Mouse (Mus musculus) forebrain, embryonic 13.5 days (tissue): Measurements from ENCODE around the gene Ptprn2. TPM values are rescaled to one million over a fixed set of nuclear protein-coding genes. Genes with fewer than 3 reads are reported as not detected.

ENCODE experiments used
- ATAC-seq: fragments of 200-750 bp; cut with Nextera tagmentation; 2 replicates; pipeline ENCODE4 v1.8.0; 2017
- H3K27ac ChIP-seq: fragments of 300-500 bp; sonication (generic); 2 replicates; pipeline ENCODE4 v1.5.1; 2015; ENCODE audit warnings: inconsistent platforms, mild to moderate bottlenecking, moderate library complexity
- H3K27me3 ChIP-seq: fragments of 300-500 bp; sonication (generic); 2 replicates; pipeline ENCODE4 v1.6.1; 2015; ENCODE audit warnings: mild to moderate bottlenecking, inconsistent platforms
- H3K36me3 ChIP-seq: fragments of 300-500 bp; sonication (generic); 2 replicates; pipeline ENCODE4 v1.6.1; 2015; ENCODE audit warnings: mild to moderate bottlenecking, inconsistent platforms; ENCODE audit not compliant: poor library complexity, severe bottlenecking
- H3K4me1 ChIP-seq: fragments of 300-500 bp; sonication (generic); 2 replicates; pipeline ENCODE4 v1.6.1; 2015; ENCODE audit warnings: inconsistent platforms
- H3K4me2 ChIP-seq: fragments of 300-500 bp; sonication (generic); 2 replicates; pipeline ENCODE4 v1.6.1; 2015; ENCODE audit warnings: inconsistent platforms, mild to moderate bottlenecking, moderate library complexity
- H3K4me3 ChIP-seq: fragments of 300-500 bp; sonication (generic); 2 replicates; pipeline ENCODE4 v1.5.1; 2015; ENCODE audit warnings: mild to moderate bottlenecking, inconsistent platforms
- H3K9ac ChIP-seq: fragments of 300-500 bp; sonication (generic); 2 replicates; pipeline ENCODE4 v1.6.1; 2015; ENCODE audit warnings: mild to moderate bottlenecking, inconsistent platforms
- H3K9me3 ChIP-seq: fragments of 300-500 bp; sonication (generic); replicated peaks from 2 replicates; pipeline ENCODE4 v1.6.1; 2016; ENCODE audit warnings: inconsistent platforms
- WGBS: fragments of 180-500 bp; shearing (Covaris S2); methylation state at CpG from one replicate; pipeline ENCODE4 v1.1.7; 2015; 5-methylcytosine and 5-hydroxymethylcytosine counted together
- polyA plus RNA-seq: library from polyadenylated mRNA; unstranded; fragments of >200 nt; fragmentation: Nextera tagmentation; extraction: Ambion mirVana; gene quantifications from 2 replicates; pipeline ENCODE4 v1.2.1, GENCODE M21; 2015

Ptprn2 gene
- polyA plus RNA-seq, 1 experiment from 2014 or later, result 6.6 TPM

GRCm38 (mm10) chr12:117175072-117175681, 689.7 kb downstream of the Ptprn2 start:
- peaks cover 82% of the 10 kb centered on the region for H3K4me1 ChIP-seq
- H3K4me3 ChIP-seq, result no peak overlapping the region
- ATAC-seq, result no peak
- H3K4me2 ChIP-seq, result peak overlapping the region; percentile 12
- H3K9ac ChIP-seq, result peak overlapping the region; percentile 52; the same call in 1 of the 2 replicates
- H3K27ac ChIP-seq, result peak overlapping the region; percentile 93
- peaks cover 38% of the 10 kb centered on the region for H3K27me3 ChIP-seq
- H3K9me3 ChIP-seq, result no peaks in the 10 kb centered on the region
- peaks cover 6% of the 10 kb centered on the region; the same call in 1 of the 2 replicates for H3K36me3 ChIP-seq
- 61% methylated on average over 15 of the region's 15 CpGs for WGBS

GRCm38 (mm10) chr12:117176259-117176823, 690.8 kb downstream of the Ptprn2 start:
- H3K4me3 ChIP-seq, result no peak overlapping the region
- 4% methylated on average over 13 of the region's 13 CpGs for WGBS
- H3K27me3 ChIP-seq, result peaks cover 33% of the 10 kb centered on the region
- peak overlapping the region; percentile 33 for H3K4me2 ChIP-seq
- ATAC-seq, result peak; percentile 29; the same call in 1 of the 2 replicates
- 0 out of 2 replicates have a peak, but pooled peaks cover 4% of the 10 kb centered on the region for H3K36me3 ChIP-seq
- H3K4me1 ChIP-seq, result peaks cover 78% of the 10 kb centered on the region
- H3K27ac ChIP-seq, result peak overlapping the region; percentile 93
- peak overlapping the region; percentile 28; the same call in 1 of the 2 replicates for H3K9ac ChIP-seq
- H3K9me3 ChIP-seq, result no peaks in the 10 kb centered on the region

GRCm38 (mm10) chr12:117187167-117187566, 701.6 kb downstream of the Ptprn2 start:
- H3K4me1 ChIP-seq, result peaks cover 7% of the 10 kb centered on the region; the same call in 1 of the 2 replicates
- H3K27ac ChIP-seq, result no peak overlapping the region
- H3K9ac ChIP-seq, result no peak overlapping the region
- H3K36me3 ChIP-seq, result peaks cover 73% of the 10 kb centered on the region
- no peak overlapping the region for H3K4me3 ChIP-seq
- H3K9me3 ChIP-seq, result peaks cover 7% of the 10 kb centered on the region; the same call in 1 of the 2 replicates
- no peaks in the 10 kb centered on the region for H3K27me3 ChIP-seq
- no peak overlapping the region for H3K4me2 ChIP-seq
- 64% methylated on average over 3 of the region's 3 CpGs for WGBS
- ATAC-seq, result no peak

- Histone ChIP-seq H3K27ac (peak overlapping the region; percentile 35), H3K9me3 (peaks cover 2% of the 10 kb centered on the region; the same call in 1 of the 2 replicates), H3K4me2 (no peak overlapping the region), H3K9ac (peak overlapping the region; percentile 9; the same call in 1 of the 2 replicates), H3K36me3 (peaks cover 48% of the 10 kb centered on the region), H3K27me3 (0 out of 2 replicates have a peak, but pooled peaks cover 3% of the 10 kb centered on the region), H3K4me1 (peaks cover 36% of the 10 kb centered on the region), H3K4me3 (no peak overlapping the region)
- no peak for ATAC-seq
- 83% methylated on average over 4 of the region's 4 CpGs for WGBS
These were observed 706.5 kb downstream of the Ptprn2 start for GRCm38 (mm10) chr12:117192001-117192400.

GRCm38 (mm10) chr12:117196721-117197425, 711.4 kb downstream of the Ptprn2 start:
- peaks cover 79% of the 10 kb centered on the region for H3K4me1 ChIP-seq
- H3K36me3 ChIP-seq, result peaks cover 17% of the 10 kb centered on the region; the same call in 1 of the 2 replicates
- ATAC-seq, result peak; percentile 90
- peak overlapping the region; percentile 9; the same call in 1 of the 2 replicates for H3K4me3 ChIP-seq
- H3K4me2 ChIP-seq, result peak overlapping the region; percentile 42
- no peaks in the 10 kb centered on the region for H3K9me3 ChIP-seq
- H3K27me3 ChIP-seq, result peaks cover 3% of the 10 kb centered on the region
- WGBS, result under 1% methylated on average over 12 of the region's 12 CpGs
- H3K27ac ChIP-seq, result peak overlapping the region; percentile 87
- peak overlapping the region; percentile 58; the same call in 1 of the 2 replicates for H3K9ac ChIP-seq

- Histone ChIP-seq H3K27ac (peak overlapping the region; percentile 87; the same call in 1 of the 2 replicates), H3K4me3 (no peak overlapping the region), H3K36me3 (peaks cover 10% of the 10 kb centered on the region; the same call in 1 of the 2 replicates), H3K27me3 (peaks cover 5% of the 10 kb centered on the region), H3K9ac (no peak overlapping the region), H3K4me2 (no peak overlapping the region), H3K4me1 (peaks cover 85% of the 10 kb centered on the region), H3K9me3 (no peaks in the 10 kb centered on the region)
- 10% methylated on average over 8 of the region's 8 CpGs for WGBS
- no peak for ATAC-seq
These were observed 712.6 kb downstream of the Ptprn2 start for GRCm38 (mm10) chr12:117198093-117198492.

GRCm38 (mm10) chr12:117200117-117200516, 714.6 kb downstream of the Ptprn2 start:
- Histone ChIP-seq H3K9me3 (no peaks in the 10 kb centered on the region), H3K4me1 (peaks cover 94% of the 10 kb centered on the region), H3K36me3 (no peaks in the 10 kb centered on the region), H3K4me2 (no peak overlapping the region), H3K9ac (no peak overlapping the region), H3K4me3 (no peak overlapping the region), H3K27ac (peak overlapping the region; percentile 3; the same call in 1 of the 2 replicates), H3K27me3 (peaks cover 5% of the 10 kb centered on the region)
- 15% methylated on average over 9 of the region's 9 CpGs for WGBS
- no peak for ATAC-seq

- WGBS, result 54% methylated on average over 5 of the region's 5 CpGs
- ATAC-seq, result peak; percentile 31; the same call in 1 of the 2 replicates
- peak overlapping the region; percentile 3; the same call in 1 of the 2 replicates for H3K27ac ChIP-seq
These were observed 715.1 kb downstream of the Ptprn2 start for GRCm38 (mm10) chr12:117200590-117200989.

GRCm38 (mm10) chr12:117203506-117203905, 718.0 kb downstream of the Ptprn2 start:
- Histone ChIP-seq H3K27ac (peak overlapping the region; percentile 15; the same call in 1 of the 2 replicates), H3K4me2 (no peak overlapping the region), H3K9ac (no peak overlapping the region; the same call in 1 of the 2 replicates), H3K4me1 (peaks cover 60% of the 10 kb centered on the region), H3K4me3 (no peak overlapping the region), H3K27me3 (peaks cover 2% of the 10 kb centered on the region), H3K36me3 (no peaks in the 10 kb centered on the region), H3K9me3 (no peaks in the 10 kb centered on the region)
- WGBS, result 25% methylated on average over 7 of the region's 7 CpGs
- ATAC-seq, result no peak

More at GRCm38 (mm10) chr12:117200590-117200989, 715.1 kb downstream of the Ptprn2 start:
- H3K9me3 ChIP-seq, result no peaks in the 10 kb centered on the region
- no peak overlapping the region for H3K9ac ChIP-seq
- H3K27me3 ChIP-seq, result peaks cover 2% of the 10 kb centered on the region
- H3K36me3 ChIP-seq, result no peaks in the 10 kb centered on the region
- no peak overlapping the region for H3K4me3 ChIP-seq
- no peak overlapping the region for H3K4me2 ChIP-seq
- peaks cover 89% of the 10 kb centered on the region for H3K4me1 ChIP-seq

GRCm38 (mm10) chr12:117204905-117205304, 719.4 kb downstream of the Ptprn2 start:
- Histone ChIP-seq H3K27ac (0 out of 2 replicates have a peak overlapping the region, but pooled peaks have one; percentile 17), H3K27me3 (peaks cover 2% of the 10 kb centered on the region; the same call in 1 of the 2 replicates), H3K4me1 (peaks cover 46% of the 10 kb centered on the region), H3K9me3 (no peaks in the 10 kb centered on the region), H3K4me2 (no peak overlapping the region), H3K4me3 (no peak overlapping the region), H3K36me3 (no peaks in the 10 kb centered on the region), H3K9ac (no peak overlapping the region)
- ATAC-seq, result no peak

GRCm38 (mm10) chr12:117207421-117208120, 722.1 kb downstream of the Ptprn2 start:
- Histone ChIP-seq H3K36me3 (peaks cover 9% of the 10 kb centered on the region), H3K4me3 (no peak overlapping the region), H3K9me3 (no peaks in the 10 kb centered on the region), H3K4me2 (no peak overlapping the region), H3K27me3 (0 out of 2 replicates have a peak, but pooled peaks cover 2% of the 10 kb centered on the region), H3K9ac (no peak overlapping the region), H3K27ac (no peak overlapping the region), H3K4me1 (peaks cover 21% of the 10 kb centered on the region)
- no peak for ATAC-seq
- WGBS, result 69% methylated on average over 4 of the region's 4 CpGs
